Mouse (Mus musculus) 416B (cell line): Measurements from ENCODE around the gene Als2cr12.
"Not testable (repeated sequence)": the region's sequence is repeated elsewhere in the genome, so short reads cannot be mapped to it uniquely, and the experiment has no call there.

ENCODE experiments used
- DNase-seq: peaks from one replicate; pipeline ENCODE4 v3.0.0; 2011; ENCODE audit warnings: low read depth

Als2cr12 gene

DNA sequence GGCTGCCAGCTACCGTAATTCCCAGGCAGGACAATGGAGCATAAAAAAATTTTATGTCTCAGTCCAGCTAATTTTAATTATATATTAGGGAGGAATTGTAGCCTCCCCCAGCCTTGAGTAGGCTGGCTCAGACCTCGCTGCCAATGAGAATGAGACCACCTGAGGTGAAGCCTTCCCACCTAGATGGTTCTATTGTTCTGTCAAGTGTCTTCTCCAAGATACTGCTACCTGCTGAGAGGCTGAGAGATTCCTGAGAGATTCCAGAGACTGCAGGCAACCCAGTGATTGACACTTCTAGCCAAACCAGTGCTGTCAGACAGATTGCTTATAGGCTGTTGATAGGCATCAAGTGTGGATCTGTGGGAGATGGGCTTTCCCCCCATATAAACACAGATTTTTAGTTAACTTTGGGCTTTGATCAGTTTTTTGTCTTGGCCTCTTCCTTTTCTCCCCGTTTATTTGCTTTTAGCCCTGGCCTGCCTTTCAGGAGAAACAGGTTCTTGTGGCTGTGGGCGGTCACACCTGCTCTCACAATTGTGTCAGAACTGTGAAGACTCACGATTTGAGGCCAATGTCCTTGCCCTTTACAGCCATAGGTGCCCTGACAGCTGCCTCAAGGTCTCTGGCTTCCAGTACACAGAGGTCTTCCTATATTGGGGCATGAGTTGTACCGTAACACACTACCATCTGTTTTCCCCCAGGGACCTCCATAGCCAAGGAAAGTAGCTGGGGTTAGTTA is 5.6 kb downstream of the Als2cr12 start:
- no peak for DNase-seq

DNA sequence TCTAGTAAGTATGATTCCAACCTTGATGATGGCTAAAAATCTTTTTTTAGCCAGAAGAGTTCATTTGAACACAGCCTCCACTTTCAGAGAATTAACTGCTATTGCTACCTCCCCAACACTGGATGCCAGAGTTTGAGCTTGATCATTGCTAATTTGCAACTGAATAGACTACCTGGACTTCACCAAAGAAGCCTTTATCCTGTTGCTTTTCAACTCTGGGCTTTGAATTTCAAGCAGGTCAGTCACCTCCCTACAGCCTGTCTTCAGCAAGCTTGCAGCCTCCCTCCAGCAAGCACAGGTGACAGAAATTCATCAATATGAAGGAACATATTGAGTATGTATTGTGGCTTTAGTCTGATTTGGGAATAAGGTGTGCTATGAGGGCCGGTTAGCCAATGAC is 6.4 kb downstream of the Als2cr12 start:
- no peak for DNase-seq

DNA sequence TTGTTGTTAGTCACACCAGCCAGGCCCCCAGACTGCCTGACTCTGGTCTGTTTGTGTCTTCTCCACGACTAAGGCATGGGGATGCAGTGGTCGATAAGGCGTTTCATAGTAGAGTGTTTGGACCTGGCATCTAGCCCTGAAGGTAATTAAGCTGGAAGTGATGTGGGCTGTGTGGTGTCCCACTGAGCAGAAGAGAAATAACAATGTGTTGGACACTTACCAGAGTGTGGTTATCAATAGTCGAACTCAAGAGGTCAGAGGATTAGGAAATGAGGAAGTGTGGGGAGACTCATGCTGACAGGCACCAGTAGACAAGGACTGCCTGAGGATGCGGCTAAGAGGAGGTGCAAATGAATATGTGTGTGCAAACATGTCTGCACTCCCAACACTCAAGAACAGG is 17.4 kb downstream of the Als2cr12 start:
- DNase-seq: peak; percentile 66

DNA sequence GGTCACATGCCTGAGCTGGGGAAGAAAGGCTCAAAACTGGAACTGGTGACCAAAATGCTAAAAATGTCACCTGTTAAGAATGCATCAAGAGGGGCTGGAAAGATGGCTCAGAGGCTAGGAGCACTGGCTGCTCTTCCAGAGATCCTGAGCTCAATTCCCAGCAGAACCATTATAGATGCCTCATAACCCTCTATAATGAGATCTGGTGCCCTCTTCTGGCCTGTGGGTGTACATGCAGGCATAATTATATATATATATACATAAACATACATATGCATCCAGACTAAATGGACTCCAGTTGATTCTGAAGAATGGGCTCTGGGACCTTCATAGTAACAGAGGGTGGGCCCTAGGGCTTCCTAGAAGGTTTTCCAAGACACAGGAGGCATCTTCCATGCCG is 18.2 kb downstream of the Als2cr12 start:
- peak; percentile 74 for DNase-seq

DNA sequence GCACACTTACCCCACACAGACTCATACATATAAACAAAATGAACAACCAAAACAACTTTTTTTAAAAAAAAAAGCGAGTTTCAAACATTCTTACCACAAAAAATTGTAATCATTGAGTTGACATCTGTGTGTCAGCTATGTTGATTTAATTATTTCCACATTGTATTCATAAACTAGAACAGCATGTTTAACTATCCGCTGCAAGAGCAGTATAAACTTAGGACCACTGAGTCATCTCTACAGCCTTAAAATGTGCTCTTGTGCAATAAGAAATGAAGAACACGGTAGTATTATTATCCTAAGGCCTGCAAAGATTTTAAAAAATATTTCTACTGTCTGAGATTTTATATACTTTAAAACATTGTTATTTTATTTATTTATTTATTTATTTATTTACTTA is 20.8 kb downstream of the Als2cr12 start:
- no peak for DNase-seq

DNA sequence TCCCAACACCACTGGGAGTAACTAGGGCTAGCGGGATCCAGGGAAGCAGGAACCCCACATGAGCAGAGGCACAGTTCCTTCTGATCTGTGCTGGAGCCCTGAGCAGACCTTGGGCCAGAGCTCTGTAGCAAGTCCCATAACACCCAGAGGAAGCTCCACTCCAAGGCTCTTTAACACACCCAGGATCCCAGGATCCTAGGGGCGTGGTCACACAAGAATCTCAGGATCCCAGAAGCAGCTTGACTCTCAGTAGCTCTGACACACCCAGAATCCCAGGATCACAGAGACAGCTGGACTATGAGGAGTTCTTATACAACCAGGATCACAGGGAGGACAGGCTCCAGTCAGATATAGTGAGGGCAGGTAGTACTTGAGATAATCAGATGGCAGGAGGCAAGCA is 23.7 kb downstream of the Als2cr12 start:
- DNase-seq: no peak

DNA sequence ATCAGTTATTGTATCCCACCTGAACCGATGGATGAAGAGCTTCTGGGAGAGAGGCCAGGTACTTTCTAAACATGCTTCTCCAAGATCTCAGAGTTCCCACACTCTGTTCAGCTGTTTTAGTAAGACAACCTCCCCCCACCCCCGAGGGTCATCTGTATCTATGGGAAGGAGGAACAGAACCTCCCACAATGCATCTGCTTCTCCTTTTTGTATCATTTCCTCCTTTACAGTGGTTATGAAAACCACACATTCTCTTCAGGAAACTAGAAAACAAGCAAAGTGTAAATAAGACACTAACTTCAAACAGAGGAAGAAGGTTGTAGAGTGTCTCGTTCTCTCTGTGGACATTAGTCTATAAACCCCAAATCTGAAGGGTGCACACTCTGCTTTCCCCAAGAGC is 26.2 kb downstream of the Als2cr12 start:
- not testable (repeated sequence) for DNase-seq

DNA sequence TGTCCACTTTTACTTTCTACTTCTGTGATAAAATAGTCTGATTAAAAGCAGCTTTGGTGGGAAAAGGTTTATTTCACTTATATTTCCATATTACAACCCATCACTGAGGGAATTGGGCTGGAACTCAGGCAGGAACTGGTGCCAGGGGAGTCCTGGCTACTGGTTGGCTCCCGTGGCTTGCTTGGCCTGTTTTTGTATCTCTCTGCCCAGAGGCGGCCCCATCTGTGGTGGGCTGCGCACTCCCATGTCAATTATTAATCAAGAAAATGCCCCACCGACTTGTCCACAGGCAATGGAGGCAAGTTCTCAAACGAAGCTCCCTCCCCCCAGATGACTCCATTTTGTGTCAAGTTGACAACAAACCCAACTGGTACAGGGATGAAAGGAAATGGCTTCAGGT is 27.6 kb downstream of the Als2cr12 start:
- no peak for DNase-seq

DNA sequence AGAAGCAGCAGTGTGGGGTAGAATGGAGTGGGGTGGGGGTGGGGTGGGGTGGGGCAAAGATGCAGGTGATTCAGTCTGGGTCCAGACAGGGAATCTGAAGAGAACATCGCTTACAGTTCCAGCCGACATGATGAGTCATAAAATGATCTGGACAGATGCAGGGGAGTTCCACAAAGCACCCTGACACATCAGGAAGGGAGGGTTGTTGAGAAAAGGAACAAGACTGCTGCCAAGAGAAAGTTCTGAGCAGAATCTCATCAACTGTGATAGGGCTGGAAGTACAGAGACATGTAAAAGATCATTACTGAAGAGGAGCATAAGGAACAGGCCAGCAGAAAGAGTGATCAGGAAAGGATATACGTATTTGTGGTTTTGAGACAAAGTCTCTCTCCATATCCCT is 32.4 kb downstream of the Als2cr12 start:
- peak; percentile 41 for DNase-seq

DNA sequence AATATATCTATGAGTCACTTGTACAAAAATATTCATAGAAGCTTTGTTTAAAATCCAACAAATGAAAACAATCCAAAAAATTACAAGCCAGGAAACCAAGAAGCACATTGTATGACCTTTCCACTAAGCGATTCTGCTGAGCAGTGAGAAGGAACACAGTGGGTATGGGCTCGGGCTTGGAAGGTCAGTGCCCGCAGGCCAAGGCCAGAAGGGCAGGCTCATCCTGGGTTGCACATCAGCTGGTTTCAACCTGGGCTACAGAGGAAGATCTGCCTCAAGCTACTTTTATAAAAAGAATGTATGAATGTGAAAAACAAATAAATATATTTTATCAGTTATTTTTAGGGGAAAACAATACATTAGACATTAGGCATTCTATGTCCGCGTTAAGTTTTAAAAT is 33.1 kb downstream of the Als2cr12 start:
- DNase-seq: not testable (repeated sequence)

DNA sequence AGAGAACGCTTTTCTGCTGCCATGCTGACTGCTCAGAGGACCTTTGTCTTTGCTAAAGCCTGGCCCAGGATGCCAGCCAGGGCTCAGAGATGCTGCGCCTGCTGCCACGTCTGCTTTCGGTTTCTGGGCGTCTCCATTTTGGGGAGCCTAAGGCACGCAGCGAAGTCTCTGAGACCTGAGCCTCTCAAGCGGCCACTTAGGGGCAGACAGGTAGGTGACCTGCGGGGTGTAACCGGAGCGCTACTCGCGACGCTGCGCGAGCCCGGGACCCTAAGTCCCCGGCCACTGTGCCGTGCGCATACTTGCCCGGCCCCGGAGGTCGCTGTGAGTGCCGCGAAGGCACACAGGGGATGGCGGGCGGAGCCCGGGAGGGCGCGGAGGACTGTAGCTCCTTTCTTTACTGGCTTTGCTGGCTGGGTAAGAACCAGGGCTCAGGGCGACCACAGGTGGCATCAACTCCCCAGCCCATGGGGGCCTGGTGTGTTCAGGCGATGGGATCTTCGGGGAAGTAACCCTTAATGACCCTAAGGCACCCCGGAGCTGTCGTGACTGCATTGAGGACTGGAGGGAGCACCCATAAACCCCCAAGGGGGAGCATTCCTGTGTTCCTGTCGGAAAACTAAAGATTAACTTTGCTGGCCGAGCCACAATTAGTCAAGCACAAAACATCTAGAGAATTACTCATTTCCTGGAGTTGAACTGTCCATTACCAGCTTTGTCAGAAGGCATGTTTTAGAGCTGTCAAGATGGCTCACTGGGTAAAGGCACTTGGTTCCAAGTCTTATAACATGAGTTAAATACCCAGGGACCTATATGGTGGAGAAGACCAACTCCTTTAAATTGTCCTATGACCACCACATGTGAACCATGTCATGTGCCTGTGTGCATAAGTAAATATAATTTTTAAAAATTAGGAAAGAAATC is 43.0 kb downstream of the Als2cr12 start:
- peak; percentile 75 for DNase-seq

DNA sequence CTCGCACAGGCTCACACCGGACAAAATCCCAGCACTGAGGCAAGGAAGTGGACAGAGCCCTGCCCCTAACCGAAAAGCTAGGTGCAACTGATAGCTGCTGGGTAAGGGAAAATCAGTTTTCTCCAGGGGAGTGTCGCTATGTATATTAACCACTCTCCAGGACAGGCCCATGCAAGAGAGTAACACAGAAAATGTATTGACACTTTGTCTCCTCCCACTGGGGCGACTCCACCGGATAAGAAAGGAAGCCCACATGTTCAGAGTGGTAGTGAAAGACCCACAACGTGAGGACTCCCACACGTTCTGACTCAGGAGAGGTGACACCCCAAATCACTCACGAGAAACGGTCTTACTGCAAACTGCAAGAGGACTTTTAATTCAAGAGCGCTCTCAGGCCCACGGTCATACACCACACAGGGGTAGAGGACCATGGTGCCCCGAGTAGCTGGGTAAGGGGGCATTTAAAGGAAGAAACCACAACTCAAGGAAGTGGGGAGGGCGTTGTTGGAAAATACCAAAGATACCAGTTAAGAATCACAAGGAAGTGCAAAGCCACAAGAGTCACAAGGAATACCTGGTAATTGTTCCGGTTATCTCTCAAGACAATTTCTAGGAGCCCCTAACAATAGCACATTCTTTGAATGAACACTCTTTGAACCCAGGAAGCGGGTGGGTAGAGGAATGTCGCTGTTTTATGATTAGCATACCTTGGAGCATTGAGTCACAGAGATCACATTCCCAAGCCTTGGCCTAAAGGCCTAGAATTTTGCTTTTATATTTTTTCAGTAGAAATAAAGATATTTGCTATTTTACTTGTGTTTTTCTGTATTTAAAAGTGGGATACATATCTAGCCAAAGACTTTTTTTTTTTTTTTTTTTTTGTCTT is 44.0 kb downstream of the Als2cr12 start:
- not testable (repeated sequence) for DNase-seq

DNA sequence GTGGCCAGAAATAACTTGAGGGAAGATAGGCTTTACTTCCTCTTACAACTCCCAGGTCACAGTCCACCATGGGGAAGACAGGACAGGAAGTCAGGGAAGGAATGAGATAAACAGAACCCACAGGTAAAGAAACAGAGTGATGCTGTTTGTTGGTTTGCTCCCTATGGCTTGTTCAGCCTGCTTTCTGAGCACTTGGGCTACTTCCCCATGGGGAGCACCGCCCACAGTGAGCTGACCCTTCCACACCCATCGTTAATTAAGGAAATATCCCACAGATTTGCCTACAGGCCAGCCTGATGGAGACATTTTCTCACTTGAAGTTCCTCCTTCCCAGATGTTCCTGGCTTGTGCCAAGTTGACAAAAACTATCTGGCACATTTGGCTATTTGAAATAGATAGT is 66.9 kb downstream of the Als2cr12 start:
- not testable (repeated sequence) for DNase-seq

DNA sequence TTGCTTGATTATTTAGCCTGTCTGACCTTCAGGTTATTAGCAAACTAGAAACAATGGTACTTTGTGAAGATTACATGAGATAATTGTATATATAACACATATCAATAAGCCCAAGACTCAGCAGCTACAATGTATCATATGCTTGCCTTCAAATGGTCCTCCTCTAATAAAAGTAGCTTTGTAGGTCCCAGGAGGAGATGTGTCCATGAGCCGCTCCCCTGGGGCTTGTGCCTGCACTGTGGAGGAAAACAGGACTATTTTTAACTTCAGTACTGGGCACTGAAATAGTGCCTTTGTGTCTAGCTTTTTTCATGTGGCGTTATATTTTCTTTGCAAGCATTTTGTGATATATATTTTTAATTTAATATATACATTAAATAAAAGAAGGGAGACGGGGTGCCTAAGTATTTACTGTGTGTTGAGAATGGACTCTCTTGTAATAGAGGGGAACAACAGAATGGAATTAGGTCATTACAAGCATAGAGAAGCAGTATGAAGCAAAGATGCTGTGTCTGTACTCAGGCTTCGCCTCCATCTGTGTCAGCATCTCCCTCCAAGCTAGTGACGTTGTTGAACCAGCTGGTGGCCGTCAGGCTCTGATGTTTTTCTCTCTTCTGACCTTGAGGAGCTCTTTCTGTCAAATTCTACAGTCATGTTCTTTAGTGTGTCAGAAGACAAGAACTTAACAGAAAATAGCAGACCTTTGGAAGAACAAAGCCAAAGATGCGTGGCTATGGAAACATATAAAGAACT is 73.6 kb downstream of the Als2cr12 start:
- DNase-seq: no peak

DNA sequence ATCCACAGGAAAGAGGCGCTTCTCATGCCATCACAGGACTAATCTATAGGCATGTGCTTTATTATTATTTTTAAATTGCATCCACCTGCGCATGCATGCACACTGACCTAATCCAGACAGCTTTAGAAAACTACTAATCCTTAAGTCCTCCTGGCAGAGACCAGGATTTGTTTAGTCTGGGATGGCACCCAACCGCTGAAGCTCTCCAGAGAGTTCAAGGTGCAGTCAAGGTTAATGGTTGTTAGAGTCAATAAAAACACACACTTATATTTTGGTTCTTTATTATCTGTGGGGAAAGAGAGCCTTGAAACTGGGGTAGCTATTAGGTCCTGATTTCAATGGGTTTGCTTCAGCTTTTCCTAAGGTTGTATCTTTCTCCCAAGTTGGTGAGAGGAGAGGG is 74.5 kb downstream of the Als2cr12 start:
- no peak for DNase-seq

DNA sequence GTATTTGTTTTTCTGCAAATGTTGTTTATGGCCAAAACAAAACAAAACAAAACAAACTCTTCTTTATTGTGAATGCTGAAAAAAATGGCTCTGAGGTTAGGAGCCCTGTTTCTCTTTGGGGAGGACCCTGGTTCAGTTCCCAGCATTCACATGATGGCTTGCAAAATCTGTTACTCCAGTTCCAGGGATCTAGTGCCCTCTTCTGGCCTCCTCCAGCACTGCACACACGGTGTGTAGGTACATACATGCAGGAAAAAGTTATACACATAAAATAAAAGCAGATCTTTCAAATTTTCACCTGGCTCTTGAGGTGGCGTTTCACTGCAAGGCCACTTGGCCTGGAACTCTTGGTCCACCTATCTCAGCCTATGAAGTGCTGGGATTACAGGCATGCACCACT is 77.0 kb downstream of the Als2cr12 start:
- peak; percentile 53 for DNase-seq

DNA sequence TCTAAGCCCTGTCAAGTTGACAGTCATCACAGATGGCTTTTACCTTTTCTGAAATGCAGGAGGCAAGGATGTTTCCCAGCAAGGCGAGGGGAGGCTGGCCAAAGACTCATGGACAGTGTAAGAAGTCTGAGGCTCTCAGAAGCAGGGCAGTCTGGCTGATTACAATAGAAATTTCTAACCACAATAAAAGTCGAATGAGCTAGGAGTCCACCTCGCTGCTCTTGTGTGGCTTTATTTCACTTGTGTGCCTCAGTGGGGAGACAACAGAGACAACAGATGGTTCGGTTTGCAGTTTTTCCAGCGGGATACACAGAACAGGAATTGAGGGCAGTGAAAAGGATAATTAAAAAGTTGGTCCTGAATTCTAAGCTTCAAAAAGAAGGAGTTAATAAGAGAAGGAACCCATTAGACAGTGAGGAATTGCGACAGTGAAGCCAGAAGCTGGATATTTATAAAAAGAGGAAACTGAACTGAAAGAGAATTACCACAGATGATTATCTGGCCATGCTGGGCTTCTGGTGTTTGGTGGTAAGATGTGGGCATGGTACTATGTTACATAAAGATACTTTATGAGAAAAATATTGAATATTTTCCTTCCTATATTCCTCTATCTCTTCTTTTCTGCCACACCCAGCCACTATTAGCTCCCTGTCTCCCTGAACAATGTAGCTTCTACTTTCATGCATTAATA is 77.7 kb downstream of the Als2cr12 start:
- DNase-seq: peak; percentile 91

DNA sequence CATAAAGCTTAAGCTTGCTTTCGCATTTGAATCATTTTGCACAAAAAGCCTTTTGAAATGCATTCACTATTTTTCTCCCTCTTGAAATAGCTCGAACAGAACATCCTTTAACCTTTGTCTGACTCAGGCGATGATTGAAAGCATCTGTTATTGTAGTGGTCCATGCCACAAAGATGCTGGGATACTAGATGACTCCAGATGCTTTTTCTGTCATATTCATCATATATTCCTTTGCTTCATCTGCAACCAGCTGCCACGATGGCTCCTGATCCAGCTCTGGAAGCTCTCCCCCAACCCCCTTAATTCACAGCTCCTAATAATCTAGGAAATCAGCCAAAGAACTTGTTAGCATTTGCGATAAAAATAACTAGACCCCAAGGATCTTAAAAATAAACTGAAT is 78.7 kb downstream of the Als2cr12 start:
- no peak for DNase-seq

DNA sequence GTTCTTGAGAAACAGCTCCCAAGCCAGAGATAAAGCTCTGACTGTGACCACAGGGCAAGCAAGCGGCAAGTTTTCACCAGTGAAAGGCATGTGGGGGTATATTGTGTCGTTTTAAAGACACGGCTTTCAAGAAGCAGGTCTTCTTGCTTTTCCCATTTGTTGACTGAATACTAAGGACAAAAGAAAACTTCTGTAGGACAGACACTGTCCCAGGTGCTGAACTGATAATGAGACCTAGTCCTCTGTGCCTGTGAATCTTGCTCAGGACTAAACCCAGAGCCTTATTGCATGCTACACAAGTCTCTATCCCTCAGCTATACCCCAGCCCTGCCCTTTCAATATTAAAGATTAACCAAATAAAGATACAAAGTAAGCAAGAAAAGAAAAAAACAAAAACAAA is 79.6 kb downstream of the Als2cr12 start:
- peak; percentile 56 for DNase-seq

DNA sequence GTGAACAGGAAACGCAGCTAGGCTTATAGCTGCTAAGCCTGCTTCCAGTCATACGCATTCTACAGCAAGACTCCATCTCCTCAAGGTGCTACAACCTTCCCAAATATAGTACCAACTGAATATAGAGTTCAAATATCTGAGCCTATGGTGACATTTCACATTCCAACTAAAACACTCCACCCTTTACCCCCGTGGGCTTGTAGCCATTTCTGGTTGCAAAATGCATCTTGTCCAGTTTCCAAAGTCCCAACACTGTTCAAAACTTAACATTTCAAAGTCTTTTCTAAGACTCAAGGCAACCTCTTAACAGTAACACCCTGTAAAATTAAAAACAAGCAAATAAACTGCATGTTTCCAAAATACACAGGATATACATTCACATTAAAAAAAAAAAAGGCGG is 80.6 kb downstream of the Als2cr12 start:
- no peak for DNase-seq

DNA sequence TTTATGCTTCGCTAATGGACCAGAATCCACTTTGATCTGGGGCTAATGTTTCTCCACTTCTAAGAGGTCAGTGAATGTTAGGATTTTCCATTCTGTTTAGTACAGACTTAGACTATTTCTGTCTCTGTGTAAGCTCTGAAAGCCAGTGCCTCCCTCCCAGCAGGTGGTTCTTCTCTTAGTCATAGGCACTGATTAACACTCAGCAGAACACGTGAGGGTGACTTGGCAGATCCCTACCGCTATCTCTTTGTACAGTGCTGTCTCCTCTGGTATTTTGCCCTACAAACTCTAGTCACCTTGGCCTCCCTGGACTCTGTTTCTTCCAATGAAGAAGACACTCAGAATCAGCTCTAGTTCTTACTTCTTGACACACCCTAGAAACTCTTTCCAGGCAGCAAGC is 81.4 kb downstream of the Als2cr12 start:
- DNase-seq: peak; percentile 28
